Mouse (Mus musculus) 3T3-L1 (cell line): ENCODE measurements around the gene Hip1r.
"Not testable (repeated sequence)": the region's sequence is repeated elsewhere in the genome, so short reads cannot be mapped to it uniquely, and the experiment has no call there.

ENCODE experiments used
- DNase-seq: peaks from one replicate; pipeline ENCODE4 v3.0.0-alpha.2; 2015; ENCODE audit warnings: low read depth, low spot score

Gene Hip1r

GRCm38 (mm10) chr5:124035806-124036205, 62.4 kb downstream of the Hip1r start:
- DNase-seq, result no peak

GRCm38 (mm10) chr5:124036341-124036740, 62.9 kb downstream of the Hip1r start:
- DNase-seq, result no peak

- no peak for DNase-seq
These were observed 63.4 kb downstream of the Hip1r start for GRCm38 (mm10) chr5:124036836-124037235.

GRCm38 (mm10) chr5:124039602-124040001, 66.2 kb downstream of the Hip1r start:
- no peak for DNase-seq

GRCm38 (mm10) chr5:124041097-124041496, 67.7 kb downstream of the Hip1r start:
- DNase-seq, result no peak

GRCm38 (mm10) chr5:124043212-124043978, 70.0 kb downstream of the Hip1r start:
- DNase-seq, result peak; percentile 59

- no peak for DNase-seq
These were observed 70.6 kb downstream of the Hip1r start for GRCm38 (mm10) chr5:124043999-124044398.

- no peak for DNase-seq
These were observed 72.1 kb downstream of the Hip1r start for GRCm38 (mm10) chr5:124045453-124046010.

GRCm38 (mm10) chr5:124046741-124047401, 73.4 kb downstream of the Hip1r start:
- DNase-seq, result peak; percentile 98

GRCm38 (mm10) chr5:124049249-124050045, 76.0 kb downstream of the Hip1r start:
- DNase-seq, result no peak

- DNase-seq, result no peak
These were observed 76.9 kb downstream of the Hip1r start for GRCm38 (mm10) chr5:124050095-124051050.

GRCm38 (mm10) chr5:124051899-124052491, 78.6 kb downstream of the Hip1r start:
- peak; percentile 87 for DNase-seq

- not testable (repeated sequence) for DNase-seq
These were observed 79.2 kb downstream of the Hip1r start for GRCm38 (mm10) chr5:124052641-124053040.
